Mouse (Mus musculus): Measurements from ENCODE around the gene Fignl1. TPM values are rescaled to one million over a fixed set of nuclear protein-coding genes. Genes with fewer than 3 reads are reported as not detected.

The Fignl1 gene
- total and polyA plus RNA-seq, 3 experiments: 3.6 to 120 (median 97.4) TPM

DNA sequence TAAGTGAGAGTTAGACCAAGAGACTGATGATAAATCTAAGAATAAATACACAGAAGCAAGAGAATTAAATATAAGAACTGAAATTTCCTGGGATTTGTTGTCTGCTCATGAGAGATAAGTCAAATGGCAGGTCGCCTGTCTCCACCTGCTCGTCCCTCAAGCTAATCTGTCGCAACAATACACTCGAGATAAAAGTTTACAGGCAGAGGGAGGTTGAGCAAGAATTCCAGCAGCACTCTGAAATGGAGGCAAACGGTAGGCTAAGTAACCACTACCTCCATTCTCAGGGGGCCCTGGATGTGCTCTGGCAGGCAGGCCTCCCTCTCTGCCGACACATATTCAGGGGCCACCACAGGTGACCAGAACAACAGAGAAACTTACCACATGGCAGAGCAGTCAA lies 26.6 kb upstream of the Fignl1 start:
- H3K36me3 ChIP-seq (replicated peaks): no peaks in the 10 kb centered on the region
- TF ChIP-seq TAL1 (conservative IDR thresholded peaks at IDR 0.05; ENCODE audit: low read depth, low read length) (peak; percentile 89), GATA2 (IDR thresholded peaks at IDR 0.05; ENCODE audit: borderline replicate concordance, low read depth, low read length) (no peak)
- H3K4me1 ChIP-seq (ENCODE audit: insufficient read depth, low read depth, low read length): peaks cover 83% of the 10 kb centered on the region
- no peak overlapping the region; the same call in 1 of the 2 replicates for H3K4me3 ChIP-seq (ENCODE audit: low read depth, low read length)
- H3K9me3 ChIP-seq (replicated peaks): no peaks in the 10 kb centered on the region
- peaks cover 29% of the 10 kb centered on the region for H3K27me3 ChIP-seq (ENCODE audit: insufficient read depth, low read length)
- ATAC-seq (ENCODE audit: extremely low read depth, insufficient number of reproducible peaks, low FRiP score, poor library complexity, severe bottlenecking) (peak; percentile 56), DNase-seq (ENCODE audit: low spot score) (peak; percentile 50)

DNA sequence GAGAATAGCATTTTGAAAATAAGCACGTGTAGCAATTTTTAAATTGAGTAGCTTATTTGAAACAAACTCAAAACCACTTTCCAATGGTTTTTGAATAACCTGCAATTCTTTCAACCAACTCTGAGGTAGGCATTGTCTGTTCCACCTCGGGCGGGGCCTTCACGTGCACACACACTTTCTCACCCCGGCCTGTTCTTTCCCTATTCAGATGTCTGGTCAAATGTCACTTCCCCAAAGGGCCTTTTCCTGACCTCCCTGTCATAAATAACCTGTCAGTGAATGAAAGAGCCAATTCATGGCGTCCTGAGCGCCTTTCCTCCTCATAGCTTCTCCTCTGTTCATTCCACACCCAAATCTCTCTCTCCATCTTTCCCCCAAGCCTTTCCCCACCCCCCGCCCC lies 24.3 kb upstream of the Fignl1 start:
- Histone ChIP-seq H3K9me3 (replicated peaks) (peaks cover 9% of the 10 kb centered on the region), H3K4me1 (ENCODE audit: insufficient read depth, low read depth, low read length) (peaks cover 71% of the 10 kb centered on the region), H3K27me3 (ENCODE audit: insufficient read depth, low read length) (peaks cover 35% of the 10 kb centered on the region), H3K36me3 (replicated peaks) (no peaks in the 10 kb centered on the region), H3K4me3 (ENCODE audit: low read depth, low read length) (no peak overlapping the region)
- DNase-seq (ENCODE audit: low spot score) (no peak), ATAC-seq (ENCODE audit: extremely low read depth, insufficient number of reproducible peaks, low FRiP score, poor library complexity, severe bottlenecking) (no peak)
- TF ChIP-seq GATA1 (IDR thresholded peaks at IDR 0.05; ENCODE audit: borderline replicate concordance, low read length) (no peak), GATA2 (IDR thresholded peaks at IDR 0.05; ENCODE audit: borderline replicate concordance, low read depth, low read length) (no peak), POLR2AphosphoS5 (IDR thresholded peaks at IDR 0.05; ENCODE audit: insufficient replicate concordance, low read depth, low read length) (no peak), CTCF (IDR thresholded peaks at IDR 0.05; ENCODE audit: low read depth, low read length) (no peak), TAL1 (conservative IDR thresholded peaks at IDR 0.05; ENCODE audit: low read depth, low read length) (no peak)

DNA sequence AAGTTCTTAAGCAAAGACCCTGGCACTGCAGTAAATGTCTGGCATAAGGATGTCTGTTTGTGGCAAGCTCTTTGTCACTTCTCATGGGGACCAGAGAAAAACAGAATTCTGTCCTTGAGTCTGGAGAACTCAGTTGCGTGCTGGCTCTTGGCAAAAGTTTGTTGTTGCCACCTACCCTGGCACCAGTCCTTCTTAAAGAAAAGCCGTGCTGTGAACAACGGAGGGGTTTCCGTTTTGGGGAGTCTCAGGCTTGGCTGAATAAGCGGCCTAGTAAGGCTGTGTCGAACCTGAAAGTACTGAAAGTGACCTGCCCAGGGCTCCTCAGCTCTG lies 24.0 kb upstream of the Fignl1 start:
- Histone ChIP-seq H3K9me3 (replicated peaks) (peaks cover 13% of the 10 kb centered on the region), H3K36me3 (replicated peaks) (no peaks in the 10 kb centered on the region), H3K4me1 (ENCODE audit: insufficient read depth, low read depth, low read length) (peaks cover 67% of the 10 kb centered on the region), H3K4me3 (ENCODE audit: low read depth, low read length) (no peak overlapping the region), H3K27me3 (ENCODE audit: insufficient read depth, low read length) (peaks cover 36% of the 10 kb centered on the region)
- TF ChIP-seq TAL1 (conservative IDR thresholded peaks at IDR 0.05; ENCODE audit: low read depth, low read length): no peak
- TF ChIP-seq GATA2 (IDR thresholded peaks at IDR 0.05; ENCODE audit: borderline replicate concordance, low read depth, low read length): no peak
- no peak for TF ChIP-seq POLR2AphosphoS5 (IDR thresholded peaks at IDR 0.05; ENCODE audit: insufficient replicate concordance, low read depth, low read length)
- TF ChIP-seq GATA1 (IDR thresholded peaks at IDR 0.05; ENCODE audit: borderline replicate concordance, low read length): no peak
- TF ChIP-seq CTCF (IDR thresholded peaks at IDR 0.05; ENCODE audit: low read depth, low read length): no peak
- DNase-seq (ENCODE audit: low spot score): no peak
- no peak for ATAC-seq (ENCODE audit: extremely low read depth, insufficient number of reproducible peaks, low FRiP score, poor library complexity, severe bottlenecking)

DNA sequence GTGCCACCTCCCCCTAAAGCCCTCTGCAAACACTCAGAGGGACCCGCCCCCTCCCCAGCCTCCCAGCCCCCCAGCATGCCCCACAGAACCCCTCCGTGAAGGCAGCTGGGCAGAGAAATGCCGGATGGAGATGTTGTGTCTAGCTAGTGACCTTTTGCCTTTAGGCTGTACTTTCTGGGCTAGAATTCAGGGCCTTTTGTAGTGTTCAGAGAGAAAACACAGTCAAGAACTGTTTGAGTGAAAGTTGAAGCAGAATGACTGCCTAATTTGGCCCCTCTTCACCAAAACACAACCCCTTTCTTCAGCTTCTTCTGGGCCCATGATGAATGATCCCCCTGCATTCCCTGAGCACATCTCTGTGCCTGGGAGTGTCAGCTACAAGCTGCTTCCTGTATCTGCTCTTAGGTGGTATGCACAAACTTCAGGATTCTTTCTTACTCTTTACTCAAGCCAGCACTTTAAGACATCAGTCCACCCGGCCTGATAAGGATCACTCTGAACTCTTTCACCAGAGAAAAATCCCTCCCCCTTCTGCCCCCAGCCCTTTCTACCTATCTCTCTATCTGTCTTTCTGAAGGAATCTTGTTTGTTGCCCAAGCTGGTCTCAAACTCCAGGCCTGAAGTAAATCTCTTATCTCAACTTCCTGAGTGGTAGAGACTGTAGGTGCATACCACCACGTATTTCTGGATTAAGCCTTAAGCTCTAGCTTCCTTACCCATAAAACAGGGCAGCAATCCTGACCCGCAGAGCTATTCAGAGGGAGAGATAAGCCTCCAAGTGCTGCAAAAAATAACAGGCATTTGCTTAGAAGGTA lies 23.4 kb upstream of the Fignl1 start:
- H3K4me1 ChIP-seq (ENCODE audit: insufficient read depth, low read depth, low read length): peaks cover 62% of the 10 kb centered on the region
- H3K9me3 ChIP-seq (replicated peaks): peaks cover 17% of the 10 kb centered on the region
- TF ChIP-seq POLR2AphosphoS5 (IDR thresholded peaks at IDR 0.05; ENCODE audit: insufficient replicate concordance, low read depth, low read length) (no peak), GATA2 (IDR thresholded peaks at IDR 0.05; ENCODE audit: borderline replicate concordance, low read depth, low read length) (no peak), TAL1 (conservative IDR thresholded peaks at IDR 0.05; ENCODE audit: low read depth, low read length) (no peak), GATA1 (IDR thresholded peaks at IDR 0.05; ENCODE audit: borderline replicate concordance, low read length) (no peak), CTCF (IDR thresholded peaks at IDR 0.05; ENCODE audit: low read depth, low read length) (no peak)
- ATAC-seq (ENCODE audit: extremely low read depth, insufficient number of reproducible peaks, low FRiP score, poor library complexity, severe bottlenecking) (no peak), DNase-seq (ENCODE audit: low spot score) (no peak)
- no peaks in the 10 kb centered on the region for H3K36me3 ChIP-seq (replicated peaks)
- peaks cover 39% of the 10 kb centered on the region for H3K27me3 ChIP-seq (ENCODE audit: insufficient read depth, low read length)
- no peak overlapping the region for H3K4me3 ChIP-seq (ENCODE audit: low read depth, low read length)

DNA sequence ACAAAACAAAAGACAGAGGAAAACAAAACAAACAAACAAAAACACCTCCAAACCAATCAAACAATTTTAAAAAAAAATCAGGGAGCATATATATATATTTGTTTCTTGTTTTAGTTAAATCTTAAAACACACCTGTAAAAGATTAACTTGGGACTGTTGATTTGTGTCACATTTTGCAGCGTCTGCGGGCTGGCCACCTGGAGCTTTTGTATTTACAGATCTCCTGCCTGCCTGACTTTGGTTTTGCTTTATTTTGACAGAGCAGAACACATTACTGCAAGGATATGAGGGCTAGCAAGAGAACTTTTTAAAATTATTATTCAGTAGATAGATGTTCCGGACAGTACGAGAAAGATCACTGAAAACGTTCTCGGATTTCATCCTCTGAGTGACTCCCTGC lies 22.8 kb upstream of the Fignl1 start:
- no peak overlapping the region for H3K4me3 ChIP-seq (ENCODE audit: low read depth, low read length)

DNA sequence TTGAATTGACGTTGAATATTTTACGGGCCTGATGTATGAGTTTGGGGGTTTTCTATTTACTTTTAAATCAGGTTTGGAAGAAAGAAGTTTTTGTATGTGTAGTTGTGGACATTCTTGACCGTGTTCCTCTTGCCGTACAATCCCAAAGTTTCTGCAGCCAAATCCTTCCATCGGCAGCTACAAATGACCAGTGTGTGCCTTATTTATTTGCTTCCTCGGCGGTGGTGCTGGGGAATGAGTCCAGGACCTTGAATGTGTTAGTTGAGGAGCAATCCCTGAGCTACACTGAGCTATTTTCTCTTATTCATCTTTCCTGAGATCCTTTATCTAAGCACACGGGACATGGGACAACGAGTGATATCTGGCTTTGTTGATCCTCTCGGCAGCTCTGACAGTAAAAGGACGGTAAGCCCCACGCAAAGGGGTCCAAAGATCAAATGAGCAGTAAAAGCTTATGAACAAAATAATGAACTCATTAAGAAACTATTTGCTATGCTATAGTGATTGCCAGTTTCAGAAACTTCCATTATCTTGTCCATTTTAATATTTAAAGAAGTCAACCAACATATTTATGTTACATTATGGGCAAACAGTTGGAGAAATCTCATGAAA lies 22.2 kb upstream of the Fignl1 start:
- Histone ChIP-seq H3K4me3 (ENCODE audit: low read depth, low read length) (no peak overlapping the region), H3K27me3 (ENCODE audit: insufficient read depth, low read length) (peaks cover 44% of the 10 kb centered on the region), H3K36me3 (replicated peaks) (no peaks in the 10 kb centered on the region), H3K9me3 (replicated peaks) (peaks cover 28% of the 10 kb centered on the region), H3K4me1 (ENCODE audit: insufficient read depth, low read depth, low read length) (peaks cover 50% of the 10 kb centered on the region)
- ATAC-seq (ENCODE audit: extremely low read depth, insufficient number of reproducible peaks, low FRiP score, poor library complexity, severe bottlenecking) (no peak), DNase-seq (ENCODE audit: low spot score) (no peak)
- no peak for TF ChIP-seq TAL1 (conservative IDR thresholded peaks at IDR 0.05; ENCODE audit: low read depth, low read length)
- no peak for TF ChIP-seq GATA1 (IDR thresholded peaks at IDR 0.05; ENCODE audit: borderline replicate concordance, low read length)
- TF ChIP-seq CTCF (IDR thresholded peaks at IDR 0.05; ENCODE audit: low read depth, low read length): no peak
- no peak for TF ChIP-seq GATA2 (IDR thresholded peaks at IDR 0.05; ENCODE audit: borderline replicate concordance, low read depth, low read length)
- TF ChIP-seq POLR2AphosphoS5 (IDR thresholded peaks at IDR 0.05; ENCODE audit: insufficient replicate concordance, low read depth, low read length): no peak

More for the DNA sequence above, 22.8 kb upstream of the Fignl1 start:
- H3K36me3 ChIP-seq (replicated peaks): no peaks in the 10 kb centered on the region
- DNase-seq (ENCODE audit: low spot score) (no peak), ATAC-seq (ENCODE audit: extremely low read depth, insufficient number of reproducible peaks, low FRiP score, poor library complexity, severe bottlenecking) (no peak)
- peaks cover 55% of the 10 kb centered on the region for H3K4me1 ChIP-seq (ENCODE audit: insufficient read depth, low read depth, low read length)
- peaks cover 23% of the 10 kb centered on the region for H3K9me3 ChIP-seq (replicated peaks)
- TF ChIP-seq TAL1 (conservative IDR thresholded peaks at IDR 0.05; ENCODE audit: low read depth, low read length) (no peak), POLR2AphosphoS5 (IDR thresholded peaks at IDR 0.05; ENCODE audit: insufficient replicate concordance, low read depth, low read length) (no peak), GATA1 (IDR thresholded peaks at IDR 0.05; ENCODE audit: borderline replicate concordance, low read length) (no peak), CTCF (IDR thresholded peaks at IDR 0.05; ENCODE audit: low read depth, low read length) (no peak), GATA2 (IDR thresholded peaks at IDR 0.05; ENCODE audit: borderline replicate concordance, low read depth, low read length) (no peak)
- H3K27me3 ChIP-seq (ENCODE audit: insufficient read depth, low read length): peaks cover 42% of the 10 kb centered on the region
